Mouse (Mus musculus) R1 (cell line): ENCODE measurements around the gene Pld5.

Source experiments
- DNase-seq: peaks from one replicate; pipeline ENCODE4 v3.0.0-alpha.2; 2018; ENCODE audit warnings: low read depth, low spot score

Pld5 gene

GRCm38 (mm10) chr1:175961786-175962185 lies 313.3 kb downstream of the Pld5 start:
- DNase-seq: no peak

GRCm38 (mm10) chr1:175950851-175951250 lies 324.3 kb downstream of the Pld5 start:
- no peak for DNase-seq

GRCm38 (mm10) chr1:175950421-175950820 lies 324.7 kb downstream of the Pld5 start:
- no peak for DNase-seq

- DNase-seq: no peak
Measured at GRCm38 (mm10) chr1:175946718-175947315, 328.3 kb downstream of the Pld5 start.

- no peak for DNase-seq
Measured at GRCm38 (mm10) chr1:175943168-175943567, 331.9 kb downstream of the Pld5 start.

GRCm38 (mm10) chr1:175938731-175939130 lies 336.4 kb downstream of the Pld5 start:
- no peak for DNase-seq

- DNase-seq: peak; percentile 88
Measured at GRCm38 (mm10) chr1:175936282-175936737, 338.8 kb downstream of the Pld5 start.

GRCm38 (mm10) chr1:175931391-175931790 lies 343.7 kb downstream of the Pld5 start:
- no peak for DNase-seq

- peak; percentile 67 for DNase-seq
Measured at GRCm38 (mm10) chr1:175923848-175924787, 351.0 kb downstream of the Pld5 start.

GRCm38 (mm10) chr1:175921091-175921490 lies 354.0 kb downstream of the Pld5 start:
- no peak for DNase-seq

GRCm38 (mm10) chr1:175920029-175920428 lies 355.1 kb downstream of the Pld5 start, which contains the start of gene Gm38100:
Gene Gm38100 (plus strand): TSS chr1:175920329.
- no peak for DNase-seq

- no peak for DNase-seq
Measured at GRCm38 (mm10) chr1:175913728-175914303, 361.3 kb downstream of the Pld5 start.
